Mouse (Mus musculus) kidney, postnatal 4 days (tissue): ENCODE data around the gene 9130213A22Rik.
A peak's percentile ranks its signal among the peaks of the same experiment; 100 is the strongest.

Source experiments
- DNase-seq, 2 experiments: peaks; one replicate each; pipeline ENCODE4 v3.0.0; 2021; ENCODE audit warnings: mixed read lengths in 2 of 2

9130213A22Rik gene

GRCm38 (mm10) chr11:69123056-69123692 lies 785 bp upstream of the 9130213A22Rik start:
- DNase-seq = peak; percentile 90 to 93

GRCm38 (mm10) chr11:69121741-69122335 lies 551 bp downstream of the 9130213A22Rik start:
- DNase-seq = no peak

- DNase-seq = peak; percentile 48 to 62
Measured at GRCm38 (mm10) chr11:69121001-69121740, 1.2 kb downstream of the 9130213A22Rik start.

GRCm38 (mm10) chr11:69120221-69121000 lies 2.0 kb downstream of the 9130213A22Rik start, which contains the start of gene Hes7:
Gene Hes7, plus strand, starts transcription at chr11:69120404.
- DNase-seq = peak; percentile 48 to 57

GRCm38 (mm10) chr11:69119446-69120155 lies 2.8 kb downstream of the 9130213A22Rik start:
- no peak for DNase-seq

- DNase-seq = peak; percentile 83 to 88
Measured at GRCm38 (mm10) chr11:69118765-69119164, 3.6 kb downstream of the 9130213A22Rik start.

GRCm38 (mm10) chr11:69117737-69118695 lies 4.4 kb downstream of the 9130213A22Rik start:
- peak; percentile 69 to 80 for DNase-seq

GRCm38 (mm10) chr11:69116843-69117242 lies 5.5 kb downstream of the 9130213A22Rik start:
- no peak for DNase-seq

- DNase-seq = no peak
Measured at GRCm38 (mm10) chr11:69114621-69115020, 7.8 kb downstream of the 9130213A22Rik start.

- no peak for DNase-seq
Measured at GRCm38 (mm10) chr11:69114018-69114417, 8.4 kb downstream of the 9130213A22Rik start.

GRCm38 (mm10) chr11:69111865-69112264 lies 10.5 kb downstream of the 9130213A22Rik start:
- no peak for DNase-seq

GRCm38 (mm10) chr11:69111051-69111810 lies 11.2 kb downstream of the 9130213A22Rik start:
- no peak for DNase-seq

- DNase-seq = peak; percentile 98 to 99
Measured at GRCm38 (mm10) chr11:69110319-69111046, 11.9 kb downstream of the 9130213A22Rik start.

- no peak for DNase-seq
Measured at GRCm38 (mm10) chr11:69109032-69109900, 13.1 kb downstream of the 9130213A22Rik start.

GRCm38 (mm10) chr11:69108223-69108622 lies 14.2 kb downstream of the 9130213A22Rik start:
- no peak for DNase-seq

GRCm38 (mm10) chr11:69107676-69108075 lies 14.7 kb downstream of the 9130213A22Rik start:
- DNase-seq = no peak

GRCm38 (mm10) chr11:69106842-69107241 lies 15.5 kb downstream of the 9130213A22Rik start:
- DNase-seq = no peak

- DNase-seq = no peak
Measured at GRCm38 (mm10) chr11:69106299-69106698, 16.1 kb downstream of the 9130213A22Rik start.
